Mouse (Mus musculus) hematopoietic stem cell, adult 5-6 weeks (primary cell): ENCODE data around the gene Gm28041. TPM values are rescaled to one million over a fixed set of nuclear protein-coding genes. Genes with fewer than 3 reads are reported as not detected.

Experiments
- ATAC-seq, 2 experiments: fragments of 125-278 bp in 1 of 2; replicated peaks in 1 of 2; 2 replicates each; pipeline ENCODE4 v1.8.0; 2016 to 2017; ENCODE audit warnings: inconsistent platforms in 2 of 2, mild to moderate bottlenecking in 2 of 2, moderate number of reproducible peaks in 2 of 2, low read depth in 1 of 2, moderate TSS enrichment in 1 of 2; ENCODE audit not compliant: low FRiP score in 2 of 2, poor library complexity in 2 of 2, severe bottlenecking in 2 of 2, insufficient read depth in 1 of 2, low TSS enrichment in 1 of 2
- total RNA-seq: library from RNA; stranded (forward); fragments of 172-1452, 232-1000 nt; gene quantifications from 2 replicates; pipeline ENCODE4 v1.2.3, GENCODE M21; 2017

Gene Gm28041
- total RNA-seq, 1 experiment from 2014 or later = 3.8 TPM

DNA sequence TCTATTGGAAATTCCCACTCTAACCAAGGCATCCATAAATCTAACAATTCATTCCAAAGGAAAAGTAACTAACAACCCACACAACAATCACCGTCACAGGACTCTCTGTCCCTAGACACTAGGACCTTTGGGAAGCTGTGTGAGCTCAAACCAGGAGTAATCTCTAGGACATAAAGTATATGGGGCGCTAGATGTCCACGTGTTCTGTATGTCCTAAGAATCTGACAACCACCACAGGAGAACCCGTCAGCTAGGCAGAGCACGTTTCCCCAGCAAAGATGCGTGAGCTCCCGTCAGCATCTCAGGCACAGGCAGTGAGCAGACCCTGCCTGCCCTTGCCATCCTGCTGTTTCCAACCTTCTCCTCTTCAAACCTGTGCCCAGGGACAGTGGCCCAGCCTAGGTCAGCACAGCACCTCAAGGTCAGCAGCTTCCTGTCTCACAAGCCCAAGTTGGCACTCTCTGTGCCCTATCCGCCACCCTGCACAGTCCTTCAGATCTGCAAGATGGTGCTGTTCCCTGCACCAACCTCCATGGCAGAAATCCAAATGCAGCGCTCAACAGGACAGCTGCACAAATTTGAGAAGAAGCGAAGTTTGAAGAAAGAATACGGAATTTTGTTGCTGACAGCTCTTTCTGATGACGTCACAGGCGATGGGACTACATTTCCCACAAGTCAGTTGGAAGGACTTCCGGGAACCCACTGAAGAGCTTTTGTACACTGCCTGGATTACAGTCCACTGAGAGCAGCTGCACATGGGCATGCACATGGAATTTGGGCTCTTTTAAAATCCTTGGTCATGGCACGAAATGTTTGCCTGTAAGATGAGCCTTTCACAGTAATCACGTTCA is 69.5 kb downstream of the Gm28041 start, which contains the start of gene Zfp457:
Gene Zfp457 (minus strand): TSS at position 664 of the 851 bp plus-strand sequence.
- ATAC-seq = peak; percentile 98 to 99

Other genes starting within 250 kb of the Gm28041 start
- gene Rsl1, start 202.6 kb downstream of the Gm28041 start, total RNA-seq = 10.2 and 13.9 TPM in 2 replicates
- 4.4 and 6.6 TPM in 2 replicates for gene Zfp455, start 181.2 kb downstream of the Gm28041 start, total RNA-seq
- gene Zfp458, start 97.3 kb downstream of the Gm28041 start, total RNA-seq = 3.6 and 5.8 TPM in 2 replicates
- gene Zfp457, start 69.2 kb downstream of the Gm28041 start, total RNA-seq = 1.5 TPM in 1 of 2 replicates, not detected in the other
- gene Zfp595, start 43.2 kb downstream of the Gm28041 start, total RNA-seq = 10.0 and 10.1 TPM in 2 replicates
- 7.3 and 13.3 TPM in 2 replicates for gene Gm28044, start 15.2 kb downstream of the Gm28041 start, total RNA-seq
- 8.2 and 11.0 TPM in 2 replicates for gene Zfp953, start 15.1 kb downstream of the Gm28041 start, total RNA-seq
- gene Zfp456, start 77 bp upstream of the Gm28041 start, total RNA-seq = 5.9 and 6.1 TPM in 2 replicates
- gene Zfp429, start 24.1 kb upstream of the Gm28041 start, total RNA-seq = 7.4 and 13.6 TPM in 2 replicates
- 3.0 and 16.1 TPM in 2 replicates for gene Zfp459, start 45.7 kb upstream of the Gm28041 start, total RNA-seq
- gene Zfp874a, start 75.9 kb upstream of the Gm28041 start, total RNA-seq = 19.6 and 21.8 TPM in 2 replicates
- 9.2 and 14.7 TPM in 2 replicates for gene Zfp874b, start 108.5 kb upstream of the Gm28041 start, total RNA-seq
- gene Zfp58, start 124.8 kb upstream of the Gm28041 start, total RNA-seq = 9.8 and 22.2 TPM in 2 replicates
- gene Gm26965, start 150.4 kb upstream of the Gm28041 start, total RNA-seq = not detected in 2 replicates
- 27.1 and 31.8 TPM in 2 replicates for gene Zfp87, start 150.4 kb upstream of the Gm28041 start, total RNA-seq
- gene Zfp748, start 178.1 kb upstream of the Gm28041 start, total RNA-seq = 13.8 and 34.3 TPM in 2 replicates
- 23.4 and 31.7 TPM in 2 replicates for gene Zfp729b, start 234.0 kb upstream of the Gm28041 start, total RNA-seq